Mouse (Mus musculus): ENCODE results near the gene Hist1h1e. TPM values are rescaled to one million over a fixed set of nuclear protein-coding genes. Genes with fewer than 3 reads are reported as not detected.

Hist1h1e gene
- 33.4 and 35.1 TPM in 2 replicates for polyA plus RNA-seq (2015; fragmentation: Nextera tagmentation; extraction: Ambion mirVana)

DNA sequence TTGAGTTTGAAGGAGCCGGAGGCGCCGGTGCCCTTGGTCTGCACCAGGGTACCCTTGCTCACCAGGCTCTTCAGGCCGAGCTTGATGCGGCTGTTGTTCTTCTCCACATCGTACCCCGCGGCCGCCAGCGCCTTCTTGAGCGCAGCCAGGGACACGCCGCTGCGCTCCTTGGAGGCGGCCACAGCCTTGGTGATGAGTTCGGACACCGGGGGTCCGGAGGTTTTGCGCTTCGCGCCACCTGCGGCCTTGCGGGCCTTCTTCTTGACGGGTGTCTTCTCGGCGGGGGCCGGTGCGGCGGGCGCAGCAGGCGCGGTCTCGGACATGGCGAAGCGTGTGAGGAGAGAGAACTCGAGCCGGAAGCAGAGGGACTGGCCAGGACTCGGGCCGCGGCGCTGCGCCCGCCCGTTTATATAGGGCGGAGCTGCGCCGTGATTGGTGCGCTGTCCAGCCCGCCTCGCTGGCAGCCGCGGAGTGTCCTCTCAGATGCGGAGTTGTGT lies at the start of gene Hist1h1e:
Gene Hist1h1e (minus strand): TSS at position 384 of the 497 bp plus-strand sequence.
- peak; percentile 85 for DNase-seq (ENCODE audit: low spot score)

DNA sequence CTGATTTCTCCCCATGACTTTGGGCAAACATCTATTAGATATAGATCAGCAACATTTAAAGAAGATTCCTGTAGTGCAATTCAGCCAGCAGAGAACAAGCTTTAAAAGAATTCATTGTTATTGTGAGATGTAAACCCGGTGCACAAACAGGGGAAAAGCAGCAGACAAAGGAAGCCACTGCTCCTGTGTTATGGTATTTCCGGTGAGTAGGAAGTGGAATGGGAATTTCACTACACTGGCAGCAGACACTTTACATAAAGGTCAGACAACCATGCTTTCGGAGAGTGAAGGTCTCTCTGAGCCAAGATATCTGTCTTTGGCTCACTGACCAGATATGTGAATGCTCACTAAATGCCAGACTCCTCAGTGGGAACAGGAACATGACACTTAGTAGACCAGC lies 40.2 kb upstream of the Hist1h1e start:
- DNase-seq (ENCODE audit: low spot score): no peak

DNA sequence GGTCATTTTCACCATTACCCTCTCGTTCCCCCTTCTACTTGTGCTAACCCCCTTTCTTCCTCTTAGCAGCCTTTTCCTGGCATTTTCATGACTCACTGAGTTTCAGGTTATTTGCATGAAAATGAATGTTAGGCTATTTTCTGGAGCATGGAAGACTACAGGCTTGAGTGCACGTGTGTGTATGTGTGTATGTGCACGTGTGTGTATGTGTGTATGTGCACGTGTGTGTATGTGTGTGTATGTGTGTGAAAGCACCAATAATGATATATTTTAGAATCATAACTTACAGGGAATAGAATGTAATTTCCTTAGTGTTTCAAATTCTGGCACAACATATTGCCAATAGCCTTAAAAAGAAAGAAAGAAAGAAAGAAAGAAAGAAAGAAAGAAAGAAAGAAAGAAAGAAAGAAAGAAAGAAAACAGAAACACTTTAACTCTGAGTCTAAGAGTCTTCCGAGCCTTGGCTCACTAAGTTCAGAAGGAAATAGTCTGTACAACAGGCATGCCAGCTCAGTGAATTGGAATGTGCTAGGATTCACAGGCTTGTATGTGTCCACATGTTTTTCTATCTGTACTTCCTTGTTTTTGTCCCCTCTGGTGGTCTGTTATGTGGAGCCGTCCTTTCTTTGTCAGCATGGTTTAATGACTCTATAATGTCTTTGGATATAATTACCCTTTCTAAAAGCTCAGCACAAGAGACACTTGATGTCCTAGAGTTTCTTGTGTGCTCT lies 37.4 kb upstream of the Hist1h1e start:
- DNase-seq (ENCODE audit: low spot score): no peak

DNA sequence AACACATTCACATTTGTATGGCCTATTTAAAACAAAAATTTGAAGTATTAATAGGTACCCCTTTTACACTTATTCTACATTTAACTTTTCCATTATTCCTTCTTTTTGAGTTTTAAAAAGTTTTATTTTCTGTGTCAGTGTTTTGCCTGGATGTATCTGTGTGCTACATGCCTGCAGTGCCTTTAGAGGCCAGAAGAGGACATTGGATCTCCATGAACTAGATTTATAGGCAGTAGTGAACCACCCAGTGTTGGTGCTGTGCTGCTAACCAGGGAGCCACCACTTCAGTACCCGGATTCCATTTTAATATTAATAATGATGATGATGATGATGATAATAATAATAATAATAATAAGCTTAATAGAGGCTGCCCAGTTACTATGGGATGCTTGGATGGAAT lies 8.3 kb upstream of the Hist1h1e start:
- DNase-seq (ENCODE audit: low spot score): peak; percentile 27

DNA sequence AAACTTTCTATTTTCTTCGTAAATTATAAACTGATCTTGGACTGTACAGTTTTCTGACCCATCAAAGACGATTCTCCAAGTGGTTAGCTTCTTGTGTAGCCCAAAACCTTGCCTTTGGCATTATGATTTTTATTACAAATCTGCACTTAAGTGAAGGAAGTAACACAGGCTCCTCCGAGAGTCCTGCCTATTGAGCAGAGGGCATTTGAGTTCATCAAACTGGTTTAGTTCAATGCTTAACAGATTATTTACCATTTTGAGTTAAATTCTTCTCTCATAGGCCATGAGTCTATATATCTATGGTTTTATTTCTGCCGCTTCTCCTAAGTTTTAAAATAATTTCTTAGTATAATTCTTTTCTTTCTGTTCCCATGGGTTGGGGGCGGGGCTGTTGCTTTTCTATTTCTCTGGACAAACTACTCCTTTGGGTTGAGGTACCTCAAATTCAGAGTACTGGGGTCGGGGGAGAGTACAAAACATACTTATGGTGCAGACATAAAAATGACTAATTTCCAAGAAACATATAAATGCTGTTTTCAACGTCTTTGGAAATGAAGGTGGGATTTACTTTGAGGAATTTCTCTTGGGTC lies 598 bp upstream of the Hist1h1e start:
- DNase-seq (ENCODE audit: low spot score): no peak

DNA sequence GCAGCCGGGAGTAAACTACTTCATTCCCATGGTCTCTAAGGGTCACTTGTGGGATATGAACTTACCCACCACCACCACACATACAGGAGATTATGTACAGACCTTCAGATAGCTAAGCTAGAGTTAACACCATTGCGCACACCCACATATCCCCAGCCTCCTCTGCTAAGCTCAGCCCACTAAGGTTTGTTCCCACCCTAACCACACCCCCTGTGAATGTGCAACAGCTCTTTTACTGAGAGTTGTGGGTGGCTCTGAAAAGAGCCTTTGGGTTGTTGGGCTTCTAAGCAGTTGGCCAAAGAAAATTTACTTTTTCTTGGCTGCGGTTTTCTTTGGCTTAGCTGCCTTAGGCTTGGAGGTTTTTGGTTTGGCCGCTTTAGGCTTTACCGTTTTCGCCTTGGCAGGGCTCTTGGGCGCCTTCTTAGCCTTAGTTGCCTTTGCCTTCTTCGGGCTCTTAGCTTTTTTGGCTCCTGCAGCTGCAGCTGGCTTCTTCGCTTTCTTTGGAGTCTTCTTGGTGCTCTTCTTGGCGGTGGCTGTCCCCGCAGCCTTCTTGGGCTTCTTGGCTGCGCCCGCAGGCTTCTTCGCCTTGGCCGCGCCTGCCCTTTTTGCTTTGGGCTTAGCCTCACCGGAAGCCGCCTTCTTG lies 705 bp downstream of the Hist1h1e start:
- DNase-seq (ENCODE audit: low spot score): peak; percentile 86

DNA sequence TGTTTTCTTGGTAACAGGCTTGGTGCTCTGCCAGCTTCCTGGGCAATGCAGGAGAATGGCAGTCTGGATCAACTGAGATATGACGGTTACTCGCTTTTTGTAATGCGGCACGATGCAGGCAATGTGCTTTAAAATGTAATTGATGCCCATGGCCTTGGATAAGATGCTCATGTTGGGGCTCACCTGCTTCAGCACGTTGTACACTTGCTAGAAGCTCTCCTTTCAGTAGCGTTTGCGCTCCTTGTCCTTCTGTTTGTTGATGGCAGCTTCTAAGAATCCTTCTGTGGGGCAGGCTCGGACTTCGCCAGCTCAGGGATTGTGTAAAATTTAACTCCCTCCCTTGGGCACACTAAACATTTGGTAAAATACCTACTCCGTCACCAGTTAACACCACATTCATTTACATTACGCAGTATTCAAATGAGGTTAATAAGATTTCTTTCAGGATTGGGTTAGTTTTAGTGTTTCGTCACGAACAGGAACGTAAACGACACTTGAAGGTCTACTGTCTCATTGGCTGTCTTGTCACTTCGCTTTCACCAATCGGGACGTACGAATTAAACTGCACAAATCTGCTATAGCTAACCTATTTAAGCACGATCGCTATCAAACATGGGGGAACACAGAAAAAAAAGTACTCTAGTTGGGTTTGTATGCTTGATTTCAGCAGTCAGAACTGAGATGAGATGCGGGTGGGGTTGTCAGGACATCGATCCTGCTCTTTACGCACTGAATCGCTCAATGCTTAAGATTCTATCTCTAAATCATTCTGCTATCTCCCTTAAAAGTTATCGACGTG lies 1.4 kb downstream of the Hist1h1e start, which contains the start of gene Hist1h2be:
Gene Hist1h2be (minus strand): TSS at position 392 of the 799 bp plus-strand sequence.
- peak; percentile 91 for DNase-seq (ENCODE audit: low spot score)

DNA sequence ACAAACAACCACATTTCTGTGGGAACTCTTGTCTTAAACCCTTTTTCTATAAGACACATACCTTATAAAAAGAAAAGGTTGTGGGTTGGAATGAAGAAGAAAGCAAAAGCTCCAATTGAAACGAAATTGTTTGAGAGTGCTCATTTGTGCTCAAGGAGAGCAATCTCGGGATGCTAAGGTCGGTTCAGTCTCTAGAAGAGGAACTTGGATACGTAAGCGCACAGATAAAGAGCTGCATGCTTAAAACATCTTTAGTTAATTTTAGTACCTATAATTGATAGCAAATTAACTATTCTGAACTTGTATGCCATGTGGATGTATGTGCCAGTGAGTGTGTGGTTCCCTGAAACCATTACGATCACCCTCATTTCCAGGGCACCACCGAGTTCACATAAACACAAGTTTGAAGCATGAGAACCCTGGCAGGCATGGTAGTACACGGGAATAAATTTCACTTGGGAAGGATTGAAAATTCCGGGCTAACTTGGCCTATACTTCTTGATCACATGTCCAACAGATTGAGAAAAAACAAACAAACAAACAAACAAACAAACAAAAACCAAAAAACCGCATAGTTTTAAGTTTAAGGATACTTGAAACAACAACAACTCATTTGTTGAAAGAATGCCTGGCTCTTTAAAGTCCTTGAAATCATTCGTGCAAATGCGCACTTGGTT lies 2.2 kb downstream of the Hist1h1e start:
- peak; percentile 17 for DNase-seq (ENCODE audit: low spot score)

DNA sequence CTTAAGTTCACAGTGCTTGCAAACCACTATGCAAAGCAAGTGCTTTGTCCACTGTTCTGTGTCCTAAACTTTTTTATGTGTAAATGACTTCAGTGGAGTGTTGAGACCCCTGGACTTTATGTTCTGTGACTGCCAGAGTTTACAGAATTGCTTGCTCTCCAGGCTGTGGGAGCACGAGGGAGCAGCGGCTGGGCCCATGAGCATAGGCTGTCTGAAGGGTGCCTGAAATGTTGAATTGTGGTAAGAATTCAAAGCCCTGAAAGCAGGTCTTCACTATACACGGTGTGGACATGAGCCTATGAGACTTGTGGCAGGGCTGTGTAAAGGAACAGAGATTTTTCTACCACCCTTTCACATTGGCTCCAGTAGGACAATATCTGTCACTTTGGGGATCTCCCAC lies 10.7 kb downstream of the Hist1h1e start:
- DNase-seq (ENCODE audit: low spot score): no peak

DNA sequence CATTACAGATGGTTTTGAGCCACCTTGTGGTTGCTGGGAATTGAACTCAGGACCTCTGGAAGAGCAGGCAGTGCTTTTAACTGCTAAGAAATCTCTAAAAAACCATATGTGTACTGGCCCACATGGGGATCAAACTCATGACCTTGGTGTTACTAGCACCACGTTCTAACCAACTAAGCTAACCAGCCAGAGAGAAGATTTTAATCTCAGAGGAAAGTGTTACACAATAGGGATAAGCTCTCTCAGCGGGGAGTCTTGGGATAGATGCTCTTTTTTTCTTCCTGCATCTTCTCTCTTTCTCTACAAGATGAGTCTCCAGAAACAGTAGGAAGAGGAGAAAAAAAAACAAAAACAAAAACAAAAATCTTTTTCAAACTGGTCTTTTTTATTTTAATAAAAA lies 12.0 kb downstream of the Hist1h1e start:
- DNase-seq (ENCODE audit: low spot score): no peak

DNA sequence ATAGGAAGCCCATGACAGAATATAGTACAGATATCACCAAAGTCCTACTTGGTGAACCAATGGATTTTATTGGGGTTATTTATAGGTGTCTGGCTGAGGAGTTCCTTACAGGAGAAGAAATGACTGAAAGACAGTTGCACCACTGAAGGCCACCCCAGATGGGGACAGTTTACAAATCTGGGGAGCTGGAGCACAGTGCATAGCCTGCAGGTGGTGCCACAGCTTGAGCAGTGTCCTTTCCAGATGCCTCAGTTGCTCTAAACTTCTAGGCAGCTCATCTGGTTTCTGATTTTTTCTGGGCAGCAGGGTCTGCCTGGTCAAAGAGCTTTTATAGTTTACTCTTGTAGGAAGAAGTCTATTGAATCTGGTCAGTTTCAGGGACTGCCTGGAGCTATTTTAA lies 12.5 kb downstream of the Hist1h1e start:
- no peak for DNase-seq (ENCODE audit: low spot score)

DNA sequence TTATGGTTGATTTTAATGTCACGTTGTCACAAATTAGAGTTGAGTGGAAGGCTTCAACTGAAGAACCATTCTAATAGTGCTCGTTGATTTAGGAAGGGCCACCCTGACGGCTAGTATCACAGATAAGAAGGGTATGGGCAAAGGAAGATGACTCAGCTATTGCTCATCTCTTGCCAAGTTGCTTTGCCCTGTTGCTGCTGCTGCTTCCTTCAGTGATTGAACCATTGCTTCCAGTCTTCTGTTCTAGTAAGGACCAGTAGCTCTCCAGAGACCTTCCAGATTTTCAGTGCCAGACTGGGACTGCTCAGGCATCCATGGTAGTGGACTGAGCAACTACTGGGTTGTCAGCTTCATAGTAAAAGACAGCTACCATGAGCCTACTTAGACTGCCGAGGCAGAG lies 13.1 kb downstream of the Hist1h1e start:
- DNase-seq (ENCODE audit: low spot score): no peak

DNA sequence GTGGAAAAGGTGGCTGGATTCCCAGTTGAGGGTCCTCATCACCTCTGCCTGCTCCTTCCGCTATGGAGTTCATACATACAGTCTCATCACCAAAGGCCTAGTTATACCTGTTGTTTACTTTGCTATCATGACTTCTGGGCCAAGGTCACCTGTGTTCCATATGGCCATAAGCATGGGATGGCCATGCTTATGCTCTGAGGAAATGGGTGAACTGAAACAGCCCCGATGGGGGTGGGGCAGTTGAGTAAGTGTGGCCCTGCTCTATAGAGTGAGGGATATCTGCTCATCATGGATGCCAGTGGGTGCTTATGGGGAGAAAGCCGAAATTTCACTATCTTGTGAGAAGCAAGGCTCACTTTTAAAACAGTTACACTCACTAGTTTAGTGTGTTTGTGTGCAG lies 17.3 kb downstream of the Hist1h1e start:
- no peak for DNase-seq (ENCODE audit: low spot score)

DNA sequence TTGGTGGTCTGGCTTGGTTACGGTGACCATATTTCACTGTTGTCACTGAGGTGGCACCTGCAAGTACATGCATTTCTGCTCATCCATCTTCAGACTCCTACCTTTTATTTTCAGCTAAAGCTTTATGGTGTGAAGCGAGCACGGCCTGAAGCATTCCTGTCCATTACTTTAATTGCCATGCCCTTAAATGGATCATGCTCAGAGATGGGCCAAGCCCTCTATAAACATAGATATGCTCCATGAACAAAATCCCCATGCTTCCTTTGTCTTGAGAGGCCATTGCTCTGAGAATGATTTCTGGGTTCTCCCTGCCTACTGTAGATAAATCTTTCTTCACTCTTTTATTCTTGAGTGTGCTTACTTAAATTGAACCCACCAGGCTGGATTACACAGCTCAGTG lies 17.9 kb downstream of the Hist1h1e start:
- no peak for DNase-seq (ENCODE audit: low spot score)

DNA sequence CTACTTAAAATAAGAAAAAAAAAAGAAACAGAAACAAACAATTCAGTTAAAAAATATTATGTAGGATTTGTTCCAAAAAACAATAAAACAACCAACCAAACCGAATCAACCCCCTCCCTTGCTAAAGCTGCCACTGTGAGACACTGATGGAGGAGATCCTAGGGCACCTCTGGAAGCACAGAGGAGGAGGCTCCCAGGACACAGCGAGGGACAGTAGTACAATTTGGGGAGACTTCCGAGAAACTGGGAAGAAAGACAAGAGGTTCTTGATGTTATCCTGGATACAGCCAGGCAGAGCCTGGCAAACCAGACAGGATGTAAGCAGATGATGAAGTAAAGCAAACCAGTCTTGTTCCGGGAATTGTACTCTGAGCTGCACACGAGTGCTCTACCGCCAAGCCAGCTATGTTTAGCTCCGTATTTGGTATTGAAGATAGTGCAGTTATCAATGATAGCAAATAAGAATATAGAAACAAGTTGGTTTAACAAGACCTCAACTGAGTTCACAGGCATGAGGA lies 19.1 kb downstream of the Hist1h1e start:
- DNase-seq (ENCODE audit: low spot score): no peak

DNA sequence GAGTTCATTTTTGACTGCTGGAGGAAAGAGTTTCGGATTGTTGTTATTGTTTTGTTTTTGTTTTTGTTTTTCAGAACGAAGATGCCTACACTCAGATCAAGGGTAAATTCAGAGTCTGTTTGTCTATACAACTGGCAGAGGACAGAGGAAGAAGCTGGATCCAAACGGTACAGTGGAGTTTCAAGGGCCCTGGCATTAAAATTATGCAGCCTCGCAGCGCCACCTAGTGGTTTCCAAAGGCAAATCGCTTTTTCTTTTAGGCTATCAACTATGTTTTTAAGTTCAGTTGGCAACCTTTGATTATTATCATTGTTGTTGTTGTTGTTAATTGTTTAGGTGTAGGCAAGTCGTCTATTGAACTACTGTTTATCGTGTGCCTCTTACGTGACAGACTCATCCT lies 24.4 kb downstream of the Hist1h1e start:
- DNase-seq (ENCODE audit: low spot score): peak; percentile 83

DNA sequence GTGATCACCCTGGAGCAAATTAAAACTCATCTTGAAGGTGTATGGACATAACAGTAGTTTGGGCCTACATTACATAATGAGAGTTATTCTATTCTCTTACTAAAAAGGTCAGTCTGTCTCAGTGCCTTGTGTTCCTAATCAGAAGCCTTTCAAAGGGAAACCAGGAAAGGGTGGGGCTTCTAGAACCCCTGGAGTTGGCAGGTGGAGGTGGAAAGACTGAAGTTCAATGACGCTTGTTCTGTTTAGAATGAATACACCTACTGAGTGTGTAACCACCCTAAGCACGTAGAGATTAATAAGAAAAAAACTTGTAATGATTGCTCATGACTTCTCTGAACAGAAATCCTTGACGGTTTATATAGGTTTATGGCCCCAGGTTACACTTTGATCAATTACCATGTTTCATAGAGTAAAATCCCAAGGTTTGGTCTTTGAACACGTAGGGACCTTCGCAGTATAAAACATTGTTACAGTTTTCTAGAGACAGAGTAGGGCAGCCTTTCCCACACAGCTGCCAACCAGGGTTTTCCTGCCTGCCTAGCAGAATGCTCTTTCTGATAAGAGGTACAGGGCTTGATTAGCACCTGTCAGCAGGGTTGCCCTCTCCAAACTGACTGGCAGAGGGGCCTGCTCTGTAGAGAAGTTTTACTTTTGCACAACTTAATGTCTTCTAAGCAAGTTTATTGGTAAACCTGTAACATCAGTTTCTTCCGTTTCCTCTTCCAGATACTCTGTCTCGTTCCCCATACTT lies 26.6 kb downstream of the Hist1h1e start:
- no peak for DNase-seq (ENCODE audit: low spot score)

DNA sequence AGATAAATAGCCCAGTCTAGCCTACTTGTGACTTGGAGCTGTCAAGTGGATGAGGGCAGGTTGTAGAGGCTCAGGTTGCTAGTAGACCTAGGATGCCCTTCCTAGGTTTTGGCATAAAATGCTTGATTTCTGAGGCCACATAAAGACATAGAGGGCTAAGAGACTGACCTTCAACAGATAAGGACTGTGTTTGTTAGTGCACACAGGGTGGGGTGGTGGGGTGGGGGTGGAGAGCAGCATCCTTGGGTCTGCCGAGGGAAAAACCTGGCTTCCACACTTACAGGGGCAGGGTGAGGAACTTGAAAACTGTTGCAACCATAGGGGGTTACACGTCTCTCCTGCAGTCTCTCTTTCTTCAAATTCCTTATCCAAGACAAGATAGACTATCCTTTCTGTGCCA lies 27.2 kb downstream of the Hist1h1e start:
- DNase-seq (ENCODE audit: low spot score): no peak

DNA sequence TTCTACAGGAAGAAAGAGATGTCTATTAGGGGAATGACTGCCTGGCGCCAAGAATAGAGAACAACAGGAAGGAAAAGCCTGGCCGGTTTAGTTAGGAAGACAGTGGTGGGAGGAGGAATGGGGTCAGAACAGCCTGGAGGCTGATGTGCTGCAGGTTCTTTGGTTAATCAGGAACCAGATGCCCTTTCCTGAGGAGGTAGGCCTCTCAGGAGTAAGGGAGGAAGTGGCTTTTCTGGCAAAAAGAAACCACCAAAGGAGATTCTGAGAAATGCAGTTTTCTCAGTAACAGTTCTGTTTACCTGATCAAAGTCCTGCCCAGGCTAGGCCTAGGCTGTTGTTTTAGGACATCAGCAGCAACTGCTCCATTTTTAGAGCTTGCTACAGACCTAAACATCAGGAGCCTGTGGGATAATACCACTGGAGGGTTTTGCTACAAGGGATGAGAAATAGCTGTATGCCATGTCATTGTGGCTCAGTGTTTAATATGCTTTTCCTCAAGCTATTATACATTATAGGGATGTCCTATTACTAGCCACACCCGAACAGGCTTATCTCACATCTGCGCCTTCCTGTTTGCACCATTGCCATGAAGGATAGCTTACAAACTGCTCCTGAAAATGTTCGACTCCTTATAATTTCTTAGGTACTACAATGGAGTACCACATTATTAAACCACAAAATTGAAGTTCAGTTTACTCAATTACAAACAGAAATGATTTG lies 29.1 kb downstream of the Hist1h1e start:
- peak; percentile 28 for DNase-seq (ENCODE audit: low spot score)

Data from thymus, postnatal 0 days (tissue).